Mouse (Mus musculus): ENCODE results near the gene Gm20716. TPM values are rescaled to one million over a fixed set of nuclear protein-coding genes. Genes with fewer than 3 reads are reported as not detected.
"Not testable (repeated sequence)": the region's sequence is repeated elsewhere in the genome, so short reads cannot be mapped to it uniquely, and the experiment has no call there.

Gm20716 gene
- polyA plus RNA-seq, 1 experiment from 2014 or later = 11.7 TPM

GRCm38 (mm10) chr2:168160370-168160930 lies 69.7 kb downstream of the Gm20716 start:
- H3K4me1 ChIP-seq = peaks cover 39% of the 10 kb centered on the region
- H3K27ac ChIP-seq (replicated peaks) = no peak overlapping the region
- H3K4me3 ChIP-seq = no peak overlapping the region
- peaks cover 5% of the 10 kb centered on the region; the same call in 1 of the 2 replicates for H3K27me3 ChIP-seq (replicated peaks)
- WGBS = 77% methylated on average over 9 of the region's 9 CpGs
- H3K4me2 ChIP-seq = no peak overlapping the region
- H3K9me3 ChIP-seq = no peaks in the 10 kb centered on the region
- no peaks in the 10 kb centered on the region for H3K36me3 ChIP-seq
- ATAC-seq (ENCODE audit: extremely low read depth, insufficient number of reproducible peaks, low FRiP score, low TSS enrichment) = no peak
- H3K9ac ChIP-seq = no peak overlapping the region

GRCm38 (mm10) chr2:168158911-168159711 lies 71.1 kb downstream of the Gm20716 start:
- 8% methylated on average over 25 of the region's 25 CpGs for WGBS
- Histone ChIP-seq H3K4me3 (peak overlapping the region; percentile 45), H3K4me2 (peak overlapping the region; percentile 74), H3K9me3 (no peaks in the 10 kb centered on the region), H3K27me3 (replicated peaks) (peaks cover 5% of the 10 kb centered on the region; the same call in 1 of the 2 replicates), H3K27ac (replicated peaks) (peak overlapping the region; percentile 53), H3K4me1 (peaks cover 52% of the 10 kb centered on the region), H3K36me3 (no peaks in the 10 kb centered on the region), H3K9ac (peak overlapping the region; percentile 78)
- no peak for ATAC-seq (ENCODE audit: extremely low read depth, insufficient number of reproducible peaks, low FRiP score, low TSS enrichment)

- 39% methylated on average over 9 of the region's 11 CpGs for WGBS
- H3K9me3 ChIP-seq; H3K27me3 ChIP-seq (replicated peaks); H3K36me3 ChIP-seq; H3K4me2 ChIP-seq; H3K9ac ChIP-seq; H3K27ac ChIP-seq (replicated peaks); ATAC-seq (ENCODE audit: extremely low read depth, insufficient number of reproducible peaks, low FRiP score, low TSS enrichment); H3K4me3 ChIP-seq: not testable (repeated sequence)
- H3K4me1 ChIP-seq = peaks cover 57% of the 10 kb centered on the region
Observed at GRCm38 (mm10) chr2:168157974-168158373, 72.2 kb downstream of the Gm20716 start.

GRCm38 (mm10) chr2:168156361-168156760 lies 73.8 kb downstream of the Gm20716 start:
- H3K4me1 ChIP-seq = peaks cover 44% of the 10 kb centered on the region
- no peak overlapping the region for H3K4me2 ChIP-seq
- H3K4me3 ChIP-seq = no peak overlapping the region
- WGBS = 54% methylated on average over 14 of the region's 14 CpGs
- no peak for ATAC-seq (ENCODE audit: extremely low read depth, insufficient number of reproducible peaks, low FRiP score, low TSS enrichment)
- H3K9me3 ChIP-seq = no peaks in the 10 kb centered on the region
- H3K36me3 ChIP-seq = no peaks in the 10 kb centered on the region
- H3K9ac ChIP-seq = no peak overlapping the region
- no peak overlapping the region for H3K27ac ChIP-seq (replicated peaks)
- peaks cover 5% of the 10 kb centered on the region; the same call in 1 of the 2 replicates for H3K27me3 ChIP-seq (replicated peaks)

GRCm38 (mm10) chr2:168155666-168156065 lies 74.5 kb downstream of the Gm20716 start:
- no peak overlapping the region for H3K4me3 ChIP-seq
- H3K27ac ChIP-seq (replicated peaks) = no peak overlapping the region
- no peak for ATAC-seq (ENCODE audit: extremely low read depth, insufficient number of reproducible peaks, low FRiP score, low TSS enrichment)
- no peak overlapping the region for H3K4me2 ChIP-seq
- no peaks in the 10 kb centered on the region for H3K9me3 ChIP-seq
- H3K36me3 ChIP-seq = no peaks in the 10 kb centered on the region
- 91% methylated on average over 7 of the region's 7 CpGs for WGBS
- no peak overlapping the region for H3K9ac ChIP-seq
- peaks cover 39% of the 10 kb centered on the region for H3K4me1 ChIP-seq
- peaks cover 5% of the 10 kb centered on the region; the same call in 1 of the 2 replicates for H3K27me3 ChIP-seq (replicated peaks)

- Histone ChIP-seq H3K4me3 (peak overlapping the region; percentile 27), H3K9me3 (no peaks in the 10 kb centered on the region), H3K9ac (peak overlapping the region; percentile 74), H3K4me1 (peaks cover 30% of the 10 kb centered on the region), H3K27ac (replicated peaks) (peak overlapping the region; percentile 81), H3K4me2 (peak overlapping the region; percentile 62), H3K36me3 (no peaks in the 10 kb centered on the region), H3K27me3 (replicated peaks) (no peaks in the 10 kb centered on the region; the same call in 1 of the 2 replicates)
- peak; percentile 86 for ATAC-seq (ENCODE audit: extremely low read depth, insufficient number of reproducible peaks, low FRiP score, low TSS enrichment)
- WGBS = 20% methylated on average over 13 of the region's 14 CpGs
Observed at GRCm38 (mm10) chr2:168154090-168154881, 75.9 kb downstream of the Gm20716 start.

- H3K4me1 ChIP-seq = peaks cover 36% of the 10 kb centered on the region
- no peak overlapping the region for H3K4me2 ChIP-seq
- no peak overlapping the region for H3K4me3 ChIP-seq
- WGBS = 90% methylated on average over 8 of the region's 8 CpGs
- H3K27me3 ChIP-seq (replicated peaks) = no peaks in the 10 kb centered on the region
- H3K9ac ChIP-seq = no peak overlapping the region
- H3K27ac ChIP-seq (replicated peaks) = no peak overlapping the region
- no peaks in the 10 kb centered on the region for H3K9me3 ChIP-seq
- H3K36me3 ChIP-seq = no peaks in the 10 kb centered on the region
- ATAC-seq (ENCODE audit: extremely low read depth, insufficient number of reproducible peaks, low FRiP score, low TSS enrichment) = no peak
Observed at GRCm38 (mm10) chr2:168149241-168149640, 80.9 kb downstream of the Gm20716 start.

GRCm38 (mm10) chr2:168147722-168148432 lies 82.3 kb downstream of the Gm20716 start:
- no peak overlapping the region for H3K4me2 ChIP-seq
- WGBS = 70% methylated on average over 22 of the region's 22 CpGs

GRCm38 (mm10) chr2:168145437-168145836 lies 84.7 kb downstream of the Gm20716 start:
- H3K9me3 ChIP-seq = no peaks in the 10 kb centered on the region
- peaks cover 37% of the 10 kb centered on the region for H3K4me1 ChIP-seq
- 19% methylated on average over 2 of the region's 2 CpGs for WGBS
- peak overlapping the region; percentile 71 for H3K27ac ChIP-seq (replicated peaks)
- H3K4me2 ChIP-seq = no peak overlapping the region
- H3K4me3 ChIP-seq = no peak overlapping the region
- peak overlapping the region; percentile 56; the same call in 1 of the 2 replicates for H3K9ac ChIP-seq
- peak; percentile 67; the same call in 1 of the 2 replicates for ATAC-seq (ENCODE audit: extremely low read depth, insufficient number of reproducible peaks, low FRiP score, low TSS enrichment)
- no peaks in the 10 kb centered on the region for H3K36me3 ChIP-seq
- H3K27me3 ChIP-seq (replicated peaks) = no peaks in the 10 kb centered on the region

More at GRCm38 (mm10) chr2:168147722-168148432, 82.3 kb downstream of the Gm20716 start:
- Histone ChIP-seq H3K27me3 (replicated peaks) (no peaks in the 10 kb centered on the region), H3K4me1 (peaks cover 37% of the 10 kb centered on the region), H3K27ac (replicated peaks) (no peak overlapping the region), H3K4me3 (no peak overlapping the region), H3K36me3 (no peaks in the 10 kb centered on the region), H3K9me3 (no peaks in the 10 kb centered on the region), H3K9ac (no peak overlapping the region)
- ATAC-seq (ENCODE audit: extremely low read depth, insufficient number of reproducible peaks, low FRiP score, low TSS enrichment) = no peak

GRCm38 (mm10) chr2:168143794-168144193 lies 86.4 kb downstream of the Gm20716 start:
- 33% methylated on average over 5 of the region's 5 CpGs for WGBS
- no peaks in the 10 kb centered on the region for H3K9me3 ChIP-seq
- H3K4me1 ChIP-seq = peaks cover 37% of the 10 kb centered on the region
- no peak overlapping the region for H3K4me3 ChIP-seq
- no peak overlapping the region for H3K27ac ChIP-seq (replicated peaks)
- ATAC-seq (ENCODE audit: extremely low read depth, insufficient number of reproducible peaks, low FRiP score, low TSS enrichment) = no peak
- no peak overlapping the region for H3K9ac ChIP-seq
- H3K27me3 ChIP-seq (replicated peaks) = no peaks in the 10 kb centered on the region
- no peak overlapping the region for H3K4me2 ChIP-seq
- H3K36me3 ChIP-seq = no peaks in the 10 kb centered on the region

GRCm38 (mm10) chr2:168137161-168137560 lies 93.0 kb downstream of the Gm20716 start:
- no peak for ATAC-seq (ENCODE audit: extremely low read depth, insufficient number of reproducible peaks, low FRiP score, low TSS enrichment)
- Histone ChIP-seq H3K9me3 (no peaks in the 10 kb centered on the region), H3K4me1 (no peaks in the 10 kb centered on the region), H3K4me2 (no peak overlapping the region), H3K4me3 (no peak overlapping the region), H3K27me3 (replicated peaks) (no peaks in the 10 kb centered on the region), H3K9ac (no peak overlapping the region), H3K36me3 (no peaks in the 10 kb centered on the region), H3K27ac (replicated peaks) (no peak overlapping the region)
- WGBS = 70% methylated on average over 15 of the region's 15 CpGs

Data from heart, embryonic 13.5 days (tissue).